Mouse (Mus musculus): Measurements from ENCODE around the gene Kitl. TPM values are rescaled to one million over a fixed set of nuclear protein-coding genes. Genes with fewer than 3 reads are reported as not detected.

Gene Kitl
- total RNA-seq, 2 experiments from 2014 or later, result 53.1 to 77.1 TPM

DNA sequence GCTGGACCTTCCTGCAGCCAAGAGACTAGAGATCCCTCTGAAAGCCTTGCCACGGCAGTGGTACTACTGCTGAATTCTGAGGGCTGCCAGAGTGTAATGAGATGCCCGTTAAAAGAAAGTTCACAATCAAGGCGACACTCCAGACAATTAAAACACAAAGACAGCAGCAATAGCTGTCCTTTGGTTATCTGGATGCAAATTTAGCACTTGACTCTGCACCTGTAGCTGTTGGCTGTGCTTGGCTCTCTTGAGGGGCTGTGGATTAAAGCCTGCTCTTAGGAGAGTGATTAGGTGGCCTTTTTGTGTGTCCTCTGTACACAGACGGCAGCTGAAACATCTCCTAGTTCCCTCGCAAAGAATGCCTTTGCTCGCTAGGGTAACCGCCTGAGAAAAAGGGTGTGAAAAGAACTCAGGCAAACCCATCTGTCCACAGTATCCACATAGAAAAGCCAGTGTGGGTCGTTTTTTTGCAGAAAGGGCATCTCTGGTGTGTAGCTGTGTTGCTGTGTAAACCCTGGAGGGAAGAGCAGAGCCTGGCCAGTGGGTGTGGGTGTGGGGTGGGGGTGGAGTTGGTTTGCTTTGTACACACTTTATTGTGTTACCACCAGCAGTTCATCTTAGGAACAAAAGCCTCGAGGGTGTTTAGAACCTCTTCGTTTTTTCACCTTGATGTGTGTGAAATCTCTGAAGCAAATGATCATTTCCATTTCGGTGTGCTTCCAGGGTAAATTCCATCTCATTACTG is 6.8 kb downstream of the Kitl start:
- DNase-seq (ENCODE audit: low spot score in 2 of 2), result no peak
- intact Hi-C loops (cut with DNase I), result no loop called here

DNA sequence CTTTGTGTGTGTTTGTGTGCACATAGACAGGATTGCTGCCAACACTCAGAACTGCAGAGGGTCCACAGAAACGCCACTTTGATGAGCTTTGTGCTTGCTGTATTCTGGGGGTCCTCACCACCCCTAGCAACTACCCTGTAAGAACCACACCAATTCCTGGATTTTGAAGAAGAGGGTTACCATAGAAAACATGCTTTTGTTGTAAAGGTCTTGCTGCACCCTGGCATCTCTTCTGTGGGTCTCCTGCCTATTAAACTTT is 7.3 kb downstream of the Kitl start:
- intact Hi-C loops (cut with DNase I), result no loop called here
- no peak for DNase-seq (ENCODE audit: low spot score in 2 of 2)

DNA sequence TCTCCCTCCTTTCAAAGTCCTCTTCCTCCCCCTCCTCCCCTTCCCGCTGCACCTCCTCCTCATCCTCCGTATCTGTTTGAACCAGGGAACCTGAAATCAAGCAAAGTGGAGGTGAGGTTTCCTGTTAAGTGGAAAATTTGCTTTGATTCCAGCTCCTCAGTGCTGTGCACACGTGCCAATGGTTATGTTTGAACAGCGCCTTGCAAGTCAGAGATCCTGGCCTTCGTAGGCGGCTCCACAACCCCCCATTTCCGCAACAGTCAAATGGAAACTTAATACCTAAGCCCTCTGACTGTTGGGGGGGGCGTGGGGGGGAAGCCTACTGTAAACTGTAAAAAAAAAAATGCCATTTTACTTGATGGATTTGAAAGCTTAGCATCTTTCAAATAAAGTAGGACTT is 10.2 kb downstream of the Kitl start:
- DNase-seq (ENCODE audit: low spot score in 2 of 2), result no peak
- intact Hi-C loops (cut with DNase I), result no loop called here

DNA sequence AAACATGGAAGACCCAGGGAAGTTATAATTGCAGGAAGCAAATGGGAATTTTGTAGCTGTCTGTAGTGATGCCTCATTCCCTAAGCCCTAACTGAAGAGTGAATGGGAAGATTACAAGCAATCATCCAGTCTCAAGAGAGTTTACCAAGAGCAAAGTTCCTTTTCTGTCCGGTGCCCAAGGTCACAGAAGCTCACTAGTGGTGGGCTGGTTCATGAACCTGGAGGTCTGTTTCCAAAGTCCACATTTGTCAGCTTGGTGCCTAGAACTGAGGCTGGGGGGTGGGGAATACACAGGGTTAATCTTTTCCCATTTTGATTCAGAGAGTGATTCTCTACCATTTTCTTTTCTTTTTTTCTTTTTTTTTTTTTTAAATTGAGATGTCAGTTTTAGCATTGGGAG is 11.3 kb downstream of the Kitl start:
- intact Hi-C loops (cut with DNase I), result no loop called here
- DNase-seq (ENCODE audit: low spot score in 2 of 2), result no peak

DNA sequence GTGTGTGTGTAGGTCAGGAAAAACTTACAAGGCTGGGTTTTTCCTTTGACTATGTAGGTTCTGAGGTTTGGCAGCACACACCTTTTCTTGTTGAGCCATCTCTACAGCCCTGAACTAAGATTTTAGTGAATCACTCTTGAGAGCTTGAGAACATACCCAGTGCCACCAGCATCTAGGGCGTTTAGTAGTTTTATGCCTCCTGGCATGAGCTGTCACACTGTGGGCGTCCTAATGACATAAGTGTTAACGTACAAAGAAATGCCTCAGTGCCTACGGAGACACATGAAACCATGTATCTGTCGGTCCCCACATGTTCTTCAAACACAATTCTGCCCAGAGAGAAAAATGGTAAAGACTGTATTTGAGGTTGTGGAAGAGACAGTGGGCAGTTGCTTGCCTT is 15.0 kb downstream of the Kitl start:
- DNase-seq (ENCODE audit: low spot score in 2 of 2), result peak in 1 of 2 experiments; percentile 58
- intact Hi-C loops (cut with DNase I), result no loop called here

DNA sequence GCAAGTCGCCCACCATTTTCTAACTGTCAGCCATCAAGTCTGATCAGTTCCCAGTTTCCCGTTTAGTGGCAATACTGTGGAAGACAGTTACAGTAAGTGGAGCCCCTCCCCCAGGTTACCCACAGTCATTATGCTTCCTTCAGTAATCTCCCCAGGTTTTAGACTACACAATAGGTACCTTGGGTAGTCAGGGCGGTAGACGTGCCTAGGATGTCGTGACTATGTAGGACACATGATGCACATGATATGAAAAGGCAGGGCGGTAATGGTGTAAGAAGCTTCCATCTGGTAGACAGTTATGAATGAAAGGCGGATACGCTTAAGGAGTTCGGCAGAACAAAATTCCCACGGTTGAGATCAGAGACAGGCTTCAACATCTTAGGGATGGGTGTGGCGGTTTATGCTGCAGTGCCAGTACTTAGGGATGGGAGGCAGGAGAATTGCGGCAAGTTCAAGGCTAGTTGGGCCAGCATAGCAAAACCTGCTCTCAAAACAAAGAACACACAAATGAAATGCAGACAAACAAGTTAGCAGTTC is 15.6 kb downstream of the Kitl start:
- DNase-seq (ENCODE audit: low spot score in 2 of 2), result no peak
- intact Hi-C loops (cut with DNase I), result no loop called here

DNA sequence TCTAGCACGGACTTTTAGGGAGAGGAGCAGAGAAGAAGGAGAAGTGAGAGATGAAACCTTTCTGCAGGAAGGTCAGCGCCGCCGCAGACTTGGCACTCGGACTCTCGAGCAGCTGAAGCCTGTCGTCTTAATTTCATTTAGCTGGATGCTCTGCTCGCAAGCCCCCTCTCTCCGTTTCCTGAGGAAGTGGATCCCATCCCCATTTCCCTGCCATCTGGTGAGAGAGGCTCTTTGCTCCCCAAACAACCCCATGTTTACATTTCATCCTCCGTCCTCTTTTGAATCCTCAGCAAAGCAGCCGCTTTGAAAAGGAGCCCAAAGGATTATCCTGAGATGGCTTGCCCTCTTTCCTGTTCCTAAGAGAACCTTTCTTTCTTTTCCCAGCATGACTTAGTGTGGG is 16.2 kb downstream of the Kitl start:
- no peak for DNase-seq (ENCODE audit: low spot score in 2 of 2)
- intact Hi-C loops (cut with DNase I), result no loop called here

DNA sequence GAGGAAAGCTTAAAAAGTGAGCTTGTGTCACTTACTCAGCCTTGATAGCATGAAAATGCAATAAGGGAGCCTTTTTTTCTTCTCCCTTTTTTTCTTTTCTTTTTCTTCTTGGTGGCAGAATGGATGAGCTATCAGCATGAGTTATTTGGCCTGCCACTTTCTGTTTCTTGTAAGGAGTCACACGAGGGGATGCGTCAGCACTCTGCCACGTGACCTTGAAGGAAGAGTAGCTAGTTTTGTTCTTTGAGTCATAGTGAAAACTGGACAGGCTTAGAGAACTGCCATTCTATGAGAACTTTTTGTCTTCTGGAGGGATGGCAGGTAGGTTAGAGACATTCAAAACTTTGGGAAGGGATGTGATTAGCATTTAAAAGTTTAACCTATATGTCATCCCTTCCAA is 17.1 kb downstream of the Kitl start:
- DNase-seq (ENCODE audit: low spot score in 2 of 2), result no peak
- intact Hi-C loops (cut with DNase I), result no loop called here

DNA sequence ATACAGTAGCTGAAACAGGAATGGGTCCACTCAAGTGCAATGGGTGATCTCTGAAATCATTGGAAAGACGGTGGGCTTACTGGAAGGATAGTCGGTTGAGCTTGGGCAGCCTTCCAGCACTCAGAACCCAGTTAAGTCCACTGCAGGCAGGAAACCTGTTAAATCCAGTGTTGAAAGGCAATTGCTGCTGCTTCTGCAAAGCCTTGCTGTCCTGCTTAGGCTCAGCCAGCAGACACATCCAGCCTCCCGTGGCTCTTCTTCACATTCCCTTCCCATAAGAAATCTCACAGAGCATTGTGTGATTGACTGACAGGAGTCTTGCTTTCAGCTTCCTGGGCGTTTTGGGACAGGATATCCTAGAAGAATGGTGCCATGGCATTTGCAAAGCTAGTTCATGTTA is 20.6 kb downstream of the Kitl start:
- intact Hi-C loops (cut with DNase I), result no loop called here
- DNase-seq (ENCODE audit: low spot score in 2 of 2), result no peak

DNA sequence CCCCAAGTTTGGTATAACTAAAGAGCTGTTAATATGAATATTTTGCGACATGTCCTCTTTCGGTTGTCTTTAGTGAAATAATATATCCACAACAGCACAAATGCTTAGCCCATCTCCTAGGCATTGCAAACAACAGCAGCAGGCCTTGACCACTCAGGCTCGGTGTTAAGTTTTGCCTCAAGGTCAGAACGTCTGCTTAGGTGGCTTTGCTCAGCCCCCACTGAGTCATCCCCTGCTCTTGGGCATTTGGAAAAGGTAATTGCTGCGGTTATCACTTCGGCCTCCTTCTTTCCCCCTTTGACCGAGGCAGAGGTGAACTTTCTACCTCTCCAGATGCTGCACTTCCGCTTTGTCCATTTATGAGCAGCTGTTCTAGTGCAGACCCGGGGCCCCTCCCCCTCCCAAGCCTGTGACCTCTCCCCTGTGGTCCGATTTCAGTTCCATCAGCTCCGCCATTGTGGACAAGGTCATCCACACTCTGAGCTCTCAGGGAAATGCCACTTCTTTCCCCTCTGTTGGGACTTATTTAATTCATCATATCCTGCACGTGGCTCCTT is 23.0 kb downstream of the Kitl start:
- intact Hi-C loops (cut with DNase I), result no loop called here
- no peak for DNase-seq (ENCODE audit: low spot score in 2 of 2)

DNA sequence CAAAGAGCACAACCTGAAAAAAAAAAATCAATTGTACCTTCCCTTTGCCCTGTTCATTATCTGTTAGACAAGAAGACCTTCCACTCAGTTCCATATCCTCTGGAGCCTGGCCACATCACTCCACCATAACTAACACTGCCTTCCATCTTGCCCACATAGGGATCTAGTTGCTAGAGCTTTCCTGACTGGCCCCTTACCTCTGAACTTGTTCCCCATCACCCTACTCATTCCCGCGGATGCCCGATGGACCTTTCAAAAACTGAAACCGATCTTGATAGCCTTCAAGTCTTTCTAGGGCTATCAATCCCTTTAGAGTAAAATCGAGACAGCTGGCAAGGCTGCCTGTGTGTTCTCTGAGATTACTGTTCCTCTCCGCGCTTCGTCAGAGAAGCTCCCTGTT is 23.6 kb downstream of the Kitl start:
- intact Hi-C loops (cut with DNase I), result no loop called here
- no peak for DNase-seq (ENCODE audit: low spot score in 2 of 2)

DNA sequence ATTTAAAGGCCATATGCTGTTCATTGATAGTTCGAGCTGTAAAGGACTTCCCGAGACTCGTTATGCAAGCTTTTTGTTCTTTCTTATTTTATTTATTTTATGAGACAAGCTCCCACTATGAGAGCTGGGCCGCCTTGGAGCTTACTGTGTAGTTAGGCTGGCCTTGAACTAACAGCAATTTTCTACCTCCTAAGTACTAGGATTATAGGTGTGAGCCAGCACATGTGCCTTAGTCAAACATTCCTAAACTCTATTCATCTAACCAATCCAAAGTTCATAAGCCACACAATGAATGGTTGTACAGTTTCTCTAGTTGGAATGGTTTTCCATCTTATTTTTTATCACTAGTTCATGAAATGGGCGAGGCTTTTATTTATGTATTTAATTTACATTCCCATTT is 28.3 kb downstream of the Kitl start:
- DNase-seq (ENCODE audit: low spot score in 2 of 2), result no peak
- intact Hi-C loops (cut with DNase I), result no loop called here

DNA sequence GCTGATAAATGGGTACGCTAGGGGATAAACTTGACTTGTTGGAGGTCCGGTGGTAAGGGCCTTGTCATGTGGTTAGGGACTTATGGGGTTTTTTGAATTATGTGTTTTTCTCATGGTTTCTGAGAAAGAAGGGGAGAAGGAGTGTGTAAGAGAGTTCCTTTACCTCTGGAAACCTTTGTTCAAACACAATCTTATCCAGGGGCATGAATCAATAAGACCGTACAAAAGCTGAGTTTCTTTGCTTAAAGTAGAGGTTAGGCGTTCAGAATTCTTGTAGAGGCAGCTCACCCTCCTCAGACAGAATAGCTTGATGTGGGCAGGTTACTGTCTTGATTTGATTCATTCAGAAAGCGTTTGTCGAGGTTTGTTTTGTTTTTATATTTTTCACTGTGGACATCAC is 28.7 kb downstream of the Kitl start:
- intact Hi-C loops (cut with DNase I), result no loop called here
- DNase-seq (ENCODE audit: low spot score in 2 of 2), result no peak

DNA sequence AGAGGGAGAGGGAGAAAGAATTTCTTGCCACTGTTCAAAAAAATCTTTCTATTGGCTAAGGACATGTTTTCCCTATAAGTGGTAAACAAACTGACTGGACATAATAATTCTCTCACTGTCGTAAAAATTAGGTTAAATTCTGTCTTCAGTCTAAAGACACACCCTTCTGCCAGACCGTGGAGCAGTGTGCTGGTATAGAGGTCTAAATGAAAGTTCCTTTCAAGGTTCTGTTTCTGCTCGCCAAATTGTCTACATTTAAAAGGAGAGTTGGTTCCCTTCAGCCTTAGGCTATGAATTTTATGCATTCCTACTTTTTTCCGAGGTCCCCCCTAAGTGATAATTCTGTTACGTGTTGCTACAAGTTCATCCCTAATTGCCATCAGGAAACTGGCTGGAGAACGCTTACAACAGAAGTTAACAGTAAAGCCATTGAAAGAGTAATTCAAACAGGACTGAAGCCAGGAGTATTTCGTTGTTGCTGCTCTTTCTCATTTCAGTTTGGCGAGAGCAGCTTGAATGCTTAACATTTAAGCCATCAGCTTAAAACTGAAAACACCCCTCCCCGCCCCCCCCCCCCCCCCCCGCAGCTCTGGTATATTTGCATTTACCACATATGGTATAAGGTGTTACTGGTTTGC is 35.8 kb downstream of the Kitl start:
- intact Hi-C loops (cut with DNase I), result loop anchor here (5.0 kb wide), 1 partner anchor 34 kb away; the partner anchor contains the start of gene Kitl
- no peak for DNase-seq (ENCODE audit: low spot score in 2 of 2)

DNA sequence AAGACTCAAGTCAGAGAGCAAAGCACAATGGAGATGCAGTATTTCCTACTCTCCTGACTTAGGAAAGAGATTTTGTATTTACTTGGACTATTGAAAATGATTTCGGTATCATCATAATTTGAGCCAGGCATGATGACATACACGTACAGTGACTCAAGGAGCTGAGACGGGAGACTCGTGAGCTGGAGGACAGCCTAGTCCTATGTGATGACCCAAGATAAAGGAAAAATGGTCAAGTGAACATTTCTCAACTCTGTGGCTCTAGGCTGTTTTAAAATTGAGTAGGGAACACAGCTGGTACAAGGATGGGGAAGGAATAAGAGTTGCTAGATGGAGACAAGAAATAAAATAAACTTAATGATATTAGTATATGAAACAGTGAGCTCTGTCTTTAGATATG is 37.0 kb downstream of the Kitl start:
- intact Hi-C loops (cut with DNase I), result loop anchor here (5.0 kb wide), 1 partner anchor 35 kb away; the partner anchor contains the start of gene Kitl
- DNase-seq (ENCODE audit: low spot score in 2 of 2), result no peak

DNA sequence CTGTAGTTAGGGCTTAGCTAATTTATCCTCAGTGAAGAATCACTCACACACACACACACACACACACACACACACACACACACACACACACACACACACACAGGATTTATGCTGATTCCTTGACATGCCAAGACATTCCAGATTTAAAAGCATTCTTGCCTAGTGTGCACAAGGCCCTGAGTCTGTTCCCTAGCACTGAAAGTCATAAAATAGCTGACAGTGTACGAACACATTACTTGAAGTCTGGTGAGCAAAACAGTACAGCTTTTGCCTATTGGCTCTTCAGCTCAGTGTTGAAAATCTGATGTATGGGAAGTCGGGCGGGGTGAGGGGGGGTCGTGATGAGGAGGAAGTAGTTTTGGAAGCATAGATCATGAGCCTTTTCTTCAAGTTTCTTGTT is 37.5 kb downstream of the Kitl start:
- intact Hi-C loops (cut with DNase I), result loop anchor here (5.0 kb wide), 1 partner anchor 36 kb away; the partner anchor contains the start of gene Kitl
- peak in 1 of 2 experiments; percentile 12 for DNase-seq (ENCODE audit: low spot score in 2 of 2)

DNA sequence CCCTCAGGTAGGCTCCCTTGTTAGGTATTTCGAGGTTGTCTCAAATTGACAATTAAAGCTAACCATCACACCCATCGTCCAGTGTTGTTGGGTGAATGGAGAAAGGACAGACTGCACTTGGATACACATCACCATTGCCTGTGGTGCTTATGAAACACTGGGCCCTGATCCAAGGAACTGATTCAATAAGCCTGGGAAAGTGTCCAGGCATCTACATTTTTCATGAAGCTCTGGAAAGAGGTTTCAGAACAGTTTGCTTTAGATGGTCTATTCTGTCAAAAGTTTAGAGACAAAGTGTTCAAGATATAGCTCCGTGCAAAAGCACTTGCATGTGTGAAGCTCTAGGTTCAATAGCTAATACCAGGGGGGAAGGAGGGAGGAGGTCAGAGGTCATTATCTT is 38.6 kb downstream of the Kitl start:
- intact Hi-C loops (cut with DNase I), result loop anchor here (5.0 kb wide), 1 partner anchor 37 kb away; the partner anchor contains the start of gene Kitl
- peak; percentile 68 to 82 for DNase-seq (ENCODE audit: low spot score in 2 of 2)

DNA sequence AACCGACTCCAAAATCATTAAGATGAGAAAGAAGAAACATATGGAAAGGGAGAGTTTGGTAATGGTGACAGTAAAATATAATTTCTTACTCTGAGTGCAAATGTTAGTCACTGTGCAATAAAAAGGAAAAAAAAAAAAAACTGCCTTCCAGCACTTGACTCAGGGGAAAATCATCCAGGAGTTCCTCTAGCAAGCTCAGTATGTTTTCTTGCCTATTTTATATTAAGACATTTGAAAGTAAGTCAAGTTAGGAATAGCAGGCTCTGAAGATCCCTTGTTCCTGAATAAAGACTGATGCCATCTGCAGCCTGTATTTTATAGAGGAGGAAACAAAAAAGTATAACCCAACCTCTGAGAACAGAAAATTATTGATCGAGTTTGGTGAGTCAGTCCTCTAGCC is 39.7 kb downstream of the Kitl start:
- peak in 1 of 2 experiments; percentile 18 for DNase-seq (ENCODE audit: low spot score in 2 of 2)
- intact Hi-C loops (cut with DNase I), result no loop called here

DNA sequence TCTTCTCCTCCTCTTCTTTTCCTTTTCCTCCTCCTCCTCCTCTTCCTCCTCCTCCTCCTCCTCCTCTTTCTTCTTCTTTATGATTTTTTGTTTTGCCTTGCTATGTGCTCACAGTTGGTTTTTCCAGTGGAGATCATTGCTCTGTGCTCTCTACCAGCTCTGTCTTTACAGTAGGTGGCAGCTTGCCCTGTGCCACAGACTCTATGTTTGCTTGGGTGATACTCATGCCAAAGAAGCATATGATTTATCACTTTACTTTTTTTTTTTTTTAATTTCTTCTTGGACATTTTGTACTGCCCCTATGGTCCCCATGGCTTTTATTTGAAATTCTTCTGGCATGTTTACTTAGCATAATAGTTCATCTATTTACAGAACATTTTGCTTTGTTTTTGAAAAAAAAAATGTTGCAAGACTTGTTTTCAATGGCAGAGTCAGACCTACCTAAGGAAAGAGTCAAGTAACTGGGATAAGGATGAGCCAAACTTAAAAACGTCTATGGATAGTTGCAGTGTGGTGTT is 41.7 kb downstream of the Kitl start:
- intact Hi-C loops (cut with DNase I), result no loop called here

DNA sequence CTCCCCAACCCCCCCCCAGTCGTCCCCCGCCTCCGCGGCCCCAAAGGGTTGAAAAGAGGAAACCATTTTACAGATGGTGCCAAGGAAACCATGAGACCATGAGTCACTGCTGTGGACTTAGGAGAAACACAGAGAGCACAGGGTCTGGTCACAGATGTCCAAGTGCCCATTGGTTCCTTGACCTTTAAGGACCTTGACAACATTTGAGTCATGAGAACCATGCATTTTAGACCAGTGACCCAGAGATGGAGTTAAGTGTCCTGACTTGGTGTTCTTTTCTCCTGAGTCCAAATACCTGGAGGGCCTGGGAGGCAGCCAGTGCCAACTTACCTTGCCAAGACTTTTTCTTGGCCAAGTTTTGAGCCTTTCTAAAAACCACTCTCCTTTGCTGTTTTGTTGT is 43.9 kb downstream of the Kitl start:
- no peak for DNase-seq (ENCODE audit: low spot score in 2 of 2)
- intact Hi-C loops (cut with DNase I), result no loop called here

More for the DNA sequence above, 41.7 kb downstream of the Kitl start:
- DNase-seq (ENCODE audit: low spot score in 2 of 2), result no peak
